Mouse (Mus musculus): Measurements from ENCODE around the gene Retsat. TPM values are rescaled to one million over a fixed set of nuclear protein-coding genes. Genes with fewer than 3 reads are reported as not detected.

The Retsat gene
- polyA plus RNA-seq (2012; fragmentation: generic; extraction: Trizol) = 14.9 TPM

DNA sequence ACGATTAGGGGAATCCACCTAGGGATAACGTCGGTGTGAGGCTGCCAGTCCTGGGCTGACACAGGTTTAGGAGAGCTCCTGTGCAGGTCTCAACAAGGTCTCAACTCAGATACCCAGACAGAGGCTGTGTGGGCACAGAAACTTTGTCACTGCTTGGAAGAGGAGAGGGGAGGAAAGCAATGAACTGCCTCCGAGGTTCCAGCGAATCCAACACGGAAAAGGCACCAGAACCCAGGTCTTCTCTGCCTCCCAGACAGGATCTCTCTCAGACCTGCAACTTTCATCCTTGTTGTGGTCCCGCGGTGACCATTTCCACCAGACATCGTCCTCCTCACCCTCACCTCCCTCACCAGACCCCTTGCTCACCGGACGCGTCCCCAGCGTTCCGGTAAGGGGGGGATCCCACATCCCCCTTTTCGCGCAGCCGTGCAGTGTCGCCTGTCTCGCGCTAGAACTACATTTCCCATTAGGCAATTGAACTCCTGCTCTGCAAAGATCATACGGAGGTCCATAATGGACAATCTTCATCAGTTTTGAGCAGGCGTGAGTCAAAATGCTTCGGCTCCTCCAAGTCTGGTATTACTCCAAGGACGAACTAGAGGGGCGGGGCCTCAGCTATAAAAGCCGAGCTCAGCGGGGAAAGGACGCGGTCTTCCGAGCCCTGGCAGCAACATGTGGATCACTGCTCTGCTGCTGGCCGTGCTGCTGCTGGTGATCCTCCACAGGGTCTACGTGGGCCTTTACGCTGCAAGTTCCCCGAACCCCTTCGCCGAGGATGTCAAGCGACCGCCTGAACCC, at the start of gene Retsat, which contains the start of gene Elmod3:
Retsat (plus strand) TSS at position 520 of the 798 bp plus-strand sequence.
Elmod3 (minus strand) TSS at position 458 of the 798 bp plus-strand sequence.
- Histone ChIP-seq H3K27me3 (ENCODE audit: control insufficient read depth, insufficient read depth, insufficient read length) (no peaks in the 10 kb centered on the region), H3K79me2 (ENCODE audit: control insufficient read depth, insufficient read depth) (no peaks in the 10 kb centered on the region), H3K36me3 (ENCODE audit: control insufficient read depth, insufficient read depth) (no peaks in the 10 kb centered on the region), H3ac (ENCODE audit: control insufficient read depth, insufficient read length) (peak within 1 kb of the TSS; percentile 65), H3K4me3 (peak within 1 kb of the TSS; percentile 49), H3K4me2 (ENCODE audit: low read depth) (peak within 1 kb of the TSS; percentile 93)
- TF ChIP-seq USF1 (IDR thresholded peaks at IDR 0.05; ENCODE audit: low read depth) (no peak), TCF12 (IDR thresholded peaks at IDR 0.05; ENCODE audit: insufficient read depth, poor library complexity, severe bottlenecking) (no peak), POLR2AphosphoS2 (IDR thresholded peaks at IDR 0.05; ENCODE audit: insufficient read length, low read depth) (peak; percentile 94), POLR2A (IDR thresholded peaks at IDR 0.05; ENCODE audit: insufficient read length, low read depth) (peak; percentile 98), REST (IDR thresholded peaks at IDR 0.05; ENCODE audit: insufficient read depth, insufficient read length) (no peak), MYOG (IDR thresholded peaks at IDR 0.05; ENCODE audit: control insufficient read depth in 1 of 3, insufficient read depth in 1 of 3, insufficient read length in 2 of 3, low read depth in 2 of 3) (no peak), MYOD1 (IDR thresholded peaks at IDR 0.05; ENCODE audit: control insufficient read depth in 1 of 3, insufficient read length in 2 of 3, low read depth in 2 of 3) (no peak), CEBPB (IDR thresholded peaks at IDR 0.05; ENCODE audit: insufficient read depth, poor library complexity, severe bottlenecking) (no peak), E2F4 (IDR thresholded peaks at IDR 0.05; ENCODE audit: insufficient read depth) (no peak), MAX (IDR thresholded peaks at IDR 0.05; ENCODE audit: low read depth) (no peak), SRF (IDR thresholded peaks at IDR 0.05; ENCODE audit: control insufficient read depth, insufficient read length, low read depth) (no peak), TCF3 (IDR thresholded peaks at IDR 0.05; ENCODE audit: insufficient read length, low read depth) (no peak)

DNA sequence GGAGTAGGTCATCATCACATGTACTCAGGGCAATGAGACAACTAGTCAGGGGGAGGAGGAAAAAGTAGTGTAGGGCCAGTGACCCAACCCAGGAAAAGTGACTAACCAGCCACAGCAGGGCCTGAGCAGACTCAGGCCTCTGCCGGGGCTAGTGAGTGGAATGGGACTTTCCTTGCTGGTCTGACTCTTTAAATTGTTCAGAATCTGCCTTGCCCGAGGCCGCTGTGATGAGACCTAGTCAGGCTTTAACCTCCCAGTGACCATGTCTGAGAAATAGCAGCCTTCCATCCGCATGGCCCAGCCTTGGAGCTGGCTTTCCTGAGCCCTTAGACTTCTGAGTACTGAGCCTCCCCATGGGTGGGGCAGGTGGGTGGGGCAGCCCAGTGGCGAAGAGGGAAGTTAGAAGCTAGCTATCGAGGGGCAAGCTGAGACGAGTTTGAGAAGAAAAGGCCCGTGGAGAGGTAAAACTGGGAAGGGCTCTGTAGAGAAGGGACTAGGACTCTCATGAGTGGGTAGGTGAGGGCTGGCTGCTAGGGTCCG, 49.2 kb upstream of the Retsat start:
- H3K36me3 ChIP-seq (ENCODE audit: control insufficient read depth, insufficient read depth) = no peaks in the 10 kb centered on the region
- TF ChIP-seq TCF3 (IDR thresholded peaks at IDR 0.05; ENCODE audit: insufficient read length, low read depth) (no peak), USF1 (IDR thresholded peaks at IDR 0.05; ENCODE audit: low read depth) (no peak), CEBPB (IDR thresholded peaks at IDR 0.05; ENCODE audit: insufficient read depth, poor library complexity, severe bottlenecking) (no peak), POLR2A (IDR thresholded peaks at IDR 0.05; ENCODE audit: insufficient read length, low read depth) (peak; percentile 57), E2F4 (IDR thresholded peaks at IDR 0.05; ENCODE audit: insufficient read depth) (no peak), TCF12 (IDR thresholded peaks at IDR 0.05; ENCODE audit: insufficient read depth, poor library complexity, severe bottlenecking) (no peak), POLR2AphosphoS2 (IDR thresholded peaks at IDR 0.05; ENCODE audit: insufficient read length, low read depth) (peak; percentile 47), MYOG (IDR thresholded peaks at IDR 0.05; ENCODE audit: control insufficient read depth in 1 of 3, insufficient read depth in 1 of 3, insufficient read length in 2 of 3, low read depth in 2 of 3) (no peak), MYOD1 (IDR thresholded peaks at IDR 0.05; ENCODE audit: control insufficient read depth in 1 of 3, insufficient read length in 2 of 3, low read depth in 2 of 3) (peak in 1 of 3 experiments; percentile 34), MAX (IDR thresholded peaks at IDR 0.05; ENCODE audit: low read depth) (no peak)
- peak overlapping the region; percentile 7 for H3ac ChIP-seq (ENCODE audit: control insufficient read depth, insufficient read length)
- H3K4me2 ChIP-seq (ENCODE audit: low read depth) = peak overlapping the region; percentile 96
- H3K79me2 ChIP-seq (ENCODE audit: control insufficient read depth, insufficient read depth) = peaks cover 33% of the 10 kb centered on the region
- peak overlapping the region; percentile 50 for H3K4me3 ChIP-seq
- no peaks in the 10 kb centered on the region for H3K27me3 ChIP-seq (ENCODE audit: control insufficient read depth, insufficient read depth, insufficient read length)

GRCm38 (mm10) chr6:72550025-72550424, 48.2 kb upstream of the Retsat start:
- H3K4me3 ChIP-seq = peak overlapping the region; percentile 50
- peaks cover 1% of the 10 kb centered on the region for H3K36me3 ChIP-seq (ENCODE audit: control insufficient read depth, insufficient read depth)
- no peaks in the 10 kb centered on the region for H3K27me3 ChIP-seq (ENCODE audit: control insufficient read depth, insufficient read depth, insufficient read length)
- TF ChIP-seq MYOG (IDR thresholded peaks at IDR 0.05; ENCODE audit: control insufficient read depth in 1 of 3, insufficient read depth in 1 of 3, insufficient read length in 2 of 3, low read depth in 2 of 3) = no peak
- TF ChIP-seq CEBPB (IDR thresholded peaks at IDR 0.05; ENCODE audit: insufficient read depth, poor library complexity, severe bottlenecking) = no peak
- TF ChIP-seq POLR2AphosphoS2 (IDR thresholded peaks at IDR 0.05; ENCODE audit: insufficient read length, low read depth) = no peak
- no peak for TF ChIP-seq USF1 (IDR thresholded peaks at IDR 0.05; ENCODE audit: low read depth)
- no peak for TF ChIP-seq MAX (IDR thresholded peaks at IDR 0.05; ENCODE audit: low read depth)
- TF ChIP-seq SRF (IDR thresholded peaks at IDR 0.05; ENCODE audit: control insufficient read depth, insufficient read length, low read depth) = no peak
- TF ChIP-seq TCF12 (IDR thresholded peaks at IDR 0.05; ENCODE audit: insufficient read depth, poor library complexity, severe bottlenecking) = no peak
- no peak for TF ChIP-seq POLR2A (IDR thresholded peaks at IDR 0.05; ENCODE audit: insufficient read length, low read depth)
- no peak for TF ChIP-seq E2F4 (IDR thresholded peaks at IDR 0.05; ENCODE audit: insufficient read depth)
- TF ChIP-seq REST (IDR thresholded peaks at IDR 0.05; ENCODE audit: insufficient read depth, insufficient read length) = no peak
- TF ChIP-seq MYOD1 (IDR thresholded peaks at IDR 0.05; ENCODE audit: control insufficient read depth in 1 of 3, insufficient read length in 2 of 3, low read depth in 2 of 3) = no peak
- TF ChIP-seq TCF3 (IDR thresholded peaks at IDR 0.05; ENCODE audit: insufficient read length, low read depth) = no peak
- peaks cover 33% of the 10 kb centered on the region for H3K79me2 ChIP-seq (ENCODE audit: control insufficient read depth, insufficient read depth)
- H3K4me2 ChIP-seq (ENCODE audit: low read depth) = peak overlapping the region; percentile 96
- H3ac ChIP-seq (ENCODE audit: control insufficient read depth, insufficient read length) = peak overlapping the region; percentile 7

DNA sequence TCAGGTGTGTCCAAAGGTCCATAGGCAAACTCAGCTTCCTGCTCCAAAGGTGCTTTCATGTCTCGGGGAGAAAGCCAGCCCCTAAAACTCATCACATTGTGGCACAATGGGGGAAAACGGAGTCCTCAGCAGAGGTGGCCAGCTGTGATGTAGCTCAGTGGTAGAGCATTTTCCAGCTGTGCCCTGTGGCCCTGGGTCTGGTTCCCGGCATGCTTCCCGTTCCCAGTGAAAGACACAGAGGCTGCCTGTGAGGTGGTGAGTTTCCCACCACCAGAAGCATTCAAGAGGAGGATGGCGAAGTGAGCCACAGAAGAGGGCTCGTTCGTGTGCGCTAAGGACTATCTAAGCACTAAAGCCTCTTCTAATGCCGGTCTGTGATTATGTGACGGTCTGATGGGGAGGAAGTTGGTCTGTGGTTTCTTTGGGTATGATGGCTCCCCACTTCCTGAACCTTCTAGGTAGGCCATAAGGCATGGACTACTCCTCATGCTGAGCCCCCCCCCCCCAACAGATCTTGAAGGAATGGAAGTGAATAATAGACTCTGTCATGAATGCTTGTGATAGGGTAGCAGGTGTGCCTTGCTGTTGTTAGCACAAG, 47.7 kb upstream of the Retsat start:
- no peaks in the 10 kb centered on the region for H3K27me3 ChIP-seq (ENCODE audit: control insufficient read depth, insufficient read depth, insufficient read length)
- peaks cover 6% of the 10 kb centered on the region for H3K36me3 ChIP-seq (ENCODE audit: control insufficient read depth, insufficient read depth)
- TF ChIP-seq MAX (IDR thresholded peaks at IDR 0.05; ENCODE audit: low read depth) (no peak), E2F4 (IDR thresholded peaks at IDR 0.05; ENCODE audit: insufficient read depth) (no peak), POLR2AphosphoS2 (IDR thresholded peaks at IDR 0.05; ENCODE audit: insufficient read length, low read depth) (no peak), USF1 (IDR thresholded peaks at IDR 0.05; ENCODE audit: low read depth) (no peak), TCF3 (IDR thresholded peaks at IDR 0.05; ENCODE audit: insufficient read length, low read depth) (no peak), SRF (IDR thresholded peaks at IDR 0.05; ENCODE audit: control insufficient read depth, insufficient read length, low read depth) (no peak), MYOG (IDR thresholded peaks at IDR 0.05; ENCODE audit: control insufficient read depth in 1 of 3, insufficient read depth in 1 of 3, insufficient read length in 2 of 3, low read depth in 2 of 3) (no peak), REST (IDR thresholded peaks at IDR 0.05; ENCODE audit: insufficient read depth, insufficient read length) (no peak), TCF12 (IDR thresholded peaks at IDR 0.05; ENCODE audit: insufficient read depth, poor library complexity, severe bottlenecking) (no peak)
- H3K4me2 ChIP-seq (ENCODE audit: low read depth) = peak overlapping the region; percentile 96
- H3K79me2 ChIP-seq (ENCODE audit: control insufficient read depth, insufficient read depth) = peaks cover 33% of the 10 kb centered on the region
- H3ac ChIP-seq (ENCODE audit: control insufficient read depth, insufficient read length) = no peak overlapping the region
- H3K4me3 ChIP-seq = peak overlapping the region; percentile 50
